In genomic region chr5:91074450-91074950, GRCm38 (mm10) we compare ENCODE assay signal across 9 mouse cellular contexts. TPM values are rescaled to one million over a fixed set of nuclear protein-coding genes. Genes with fewer than 3 reads are reported as not detected.
DNase-seq lines count a peak whose midpoint lies in the region; ATAC-seq and TF ChIP-seq lines count a peak whose summit lies in the region.
"Had no signal": no experiment of that assay in that cellular context is flagged by ENCODE, and none has a peak within 500 bp of the region (broad histone marks: within the 10 kb centered on the region; RNA-seq: fewer than 3 reads in every experiment).

Ereg (plus strand) TSS chr5:91074622.

- DNase-seq in right cerebral cortex, postnatal 4 days = peak; percentile 7
- DNase-seq in right cerebral cortex, postnatal 14 days = no peak
- DNase-seq in embryonic facial prominence, embryonic 14.5 days (ENCODE audit: low spot score) = peak; percentile 59
- peak; percentile 58 for DNase-seq in midbrain, embryonic 10.5 days (ENCODE audit: low spot score)
- no peak for DNase-seq in adrenal gland, adult (ENCODE audit: inconsistent age in 2 of 2, low spot score in 1 of 2)
- DNase-seq in thymus, adult 2 months = no peak

- WGBS in embryonic facial prominence, embryonic 14.5 days = 1% methylated on average over 22 of the region's 25 CpGs
- 1% methylated on average over 25 of the region's 25 CpGs for WGBS in hindbrain, embryonic 16.5 days
- whole genome bisulfite sequencing in midbrain, embryonic 10.5 days = under 1% methylated on average over 25 of the region's 25 CpGs
- WGBS in thymus, adult 2 months = 7% methylated on average over 25 of the region's 25 CpGs

- H3K4me1 ChIP-seq in embryonic facial prominence, embryonic 14.5 days (ENCODE audit: control insufficient read depth, insufficient read depth, low read length) = peaks cover 4% of the 10 kb centered on the region
- H3K4me1 ChIP-seq in hindbrain, embryonic 16.5 days (ENCODE audit: control insufficient read depth, insufficient read depth, low read depth, low read length) = peaks cover 4% of the 10 kb centered on the region; the same call in 1 of the 2 replicates
- peaks cover 8% of the 10 kb centered on the region for H3K4me1 ChIP-seq in midbrain, embryonic 10.5 days
- H3K4me1 ChIP-seq in thymus, adult 2 months (replicated peaks; ENCODE audit: control insufficient read depth, insufficient read depth, low read length) = no peaks in the 10 kb centered on the region

- no peaks in the 10 kb centered on the region for H3K9me3 ChIP-seq in embryonic facial prominence, embryonic 14.5 days (ENCODE audit: control insufficient read depth, low read length)
- no peaks in the 10 kb centered on the region for H3K9me3 ChIP-seq in hindbrain, embryonic 16.5 days (ENCODE audit: control insufficient read depth, low read length)
- no peaks in the 10 kb centered on the region for H3K9me3 ChIP-seq in midbrain, embryonic 10.5 days (replicated peaks)

- H3K9ac ChIP-seq in embryonic facial prominence, embryonic 14.5 days (ENCODE audit: low read depth, low read length) = peak within 1 kb of the TSS; percentile 51
- peak within 1 kb of the TSS; percentile 57 for H3K9ac ChIP-seq in hindbrain, embryonic 16.5 days (ENCODE audit: low read depth, low read length)

- peak within 1 kb of the TSS; percentile 33 for H3K4me3 ChIP-seq in embryonic facial prominence, embryonic 14.5 days (ENCODE audit: low read depth, low read length)
- peak within 1 kb of the TSS; percentile 36 for H3K4me3 ChIP-seq in hindbrain, embryonic 16.5 days (ENCODE audit: low read length)
- peak within 1 kb of the TSS; percentile 55 for H3K4me3 ChIP-seq in midbrain, embryonic 10.5 days
- no peak within 1 kb of the TSS for H3K4me3 ChIP-seq in thymus, adult 2 months (ENCODE audit: control insufficient read depth, insufficient read depth, low read length)

- TF ChIP-seq CTCF in thymus, adult 2 months (IDR thresholded peaks at IDR 0.05; ENCODE audit: borderline replicate concordance, control insufficient read depth, extremely low read depth, insufficient read depth, low read length, poor library complexity) = no peak

- H3K27me3 ChIP-seq in embryonic facial prominence, embryonic 14.5 days (replicated peaks; ENCODE audit: control insufficient read depth, insufficient read depth, low read length) = peaks cover 23% of the 10 kb centered on the region
- peaks cover 6% of the 10 kb centered on the region for H3K27me3 ChIP-seq in hindbrain, embryonic 16.5 days (replicated peaks; ENCODE audit: control insufficient read depth, insufficient read depth, low read length)
- peaks cover 33% of the 10 kb centered on the region for H3K27me3 ChIP-seq in midbrain, embryonic 10.5 days (ENCODE audit: low read depth, poor library complexity, severe bottlenecking)
- no peaks in the 10 kb centered on the region; the same call in 1 of the 2 replicates for H3K27me3 ChIP-seq in thymus, adult 2 months (ENCODE audit: control insufficient read depth, insufficient read depth, low read length)

- H3K36me3 ChIP-seq in embryonic facial prominence, embryonic 14.5 days (ENCODE audit: control insufficient read depth, insufficient read depth, low read length) = no peaks in the 10 kb centered on the region
- H3K36me3 ChIP-seq in hindbrain, embryonic 16.5 days (ENCODE audit: control insufficient read depth, insufficient read depth, low read length) = no peaks in the 10 kb centered on the region
- H3K36me3 ChIP-seq in midbrain, embryonic 10.5 days = no peaks in the 10 kb centered on the region
- H3K36me3 ChIP-seq in thymus, adult 2 months (ENCODE audit: control insufficient read depth, insufficient read depth, low read length) = no peaks in the 10 kb centered on the region

- TF ChIP-seq POLR2A in thymus, adult 2 months (IDR thresholded peaks at IDR 0.05; ENCODE audit: control insufficient read depth, extremely low read depth, insufficient read depth, low read length, poor library complexity) = no peak

- peak; percentile 41; the same call in 1 of the 2 replicates for ATAC-seq in embryonic facial prominence, embryonic 14.5 days (ENCODE audit: low read depth)
- peak; percentile 63; the same call in 1 of the 2 replicates for ATAC-seq in hindbrain, embryonic 16.5 days
- ATAC-seq in erythroid progenitor cell, adult 5-6 weeks (replicated peaks; ENCODE audit: low FRiP score, poor library complexity, severe bottlenecking) = no peak

- H3K27ac ChIP-seq in embryonic facial prominence, embryonic 14.5 days (replicated peaks; ENCODE audit: low read depth, low read length) = no peak within 1 kb of the TSS
- no peak within 1 kb of the TSS for H3K27ac ChIP-seq in hindbrain, embryonic 16.5 days (ENCODE audit: low read depth, low read length)
- H3K27ac ChIP-seq in midbrain, embryonic 10.5 days (replicated peaks) = peak within 1 kb of the TSS; percentile 33; the same call in 1 of the 2 replicates
- no peak within 1 kb of the TSS for H3K27ac ChIP-seq in thymus, adult 2 months (ENCODE audit: control insufficient read depth, insufficient read depth, low read length)

- peak within 1 kb of the TSS; percentile 57 for H3K4me2 ChIP-seq in embryonic facial prominence, embryonic 14.5 days (ENCODE audit: low read depth, low read length)
- peak within 1 kb of the TSS; percentile 65 for H3K4me2 ChIP-seq in hindbrain, embryonic 16.5 days (ENCODE audit: low read length)

RNA-seq across cellular contexts. Expression of gene Ereg, which starts in this region (rescaled TPM):
- 0.06 and 0.07 TPM in 2 replicates for polyA plus RNA-seq in embryonic facial prominence, embryonic 14.5 days (2014; fragmentation: Nextera tagmentation; extraction: Ambion mirVana)
- not detected in 2 replicates for polyA plus RNA-seq in hindbrain, embryonic 16.5 days (2015; fragmentation: Nextera tagmentation; extraction: Ambion mirVana)
- polyA plus RNA-seq in midbrain, embryonic 10.5 days (2016; fragmentation: Nextera tagmentation; extraction: Ambion mirVana) = not detected in 2 replicates
- total RNA-seq in erythroid progenitor cell, adult 5-6 weeks (2015; ENCODE audit: low replicate concordance) = not detected in 2 replicates
- not detected in 2 replicates for total RNA-seq in erythroid progenitor cell, adult 5-6 weeks (2017; ENCODE audit: low replicate concordance)
- 0.01 and 0.03 TPM in 2 replicates for polyA plus RNA-seq in thymus, adult 2 months (2012; rRNA removed)
- polyA plus RNA-seq: cortical plate, adult 2 months had no signal

Comparison
In these comparisons a context has a peak if more than half of its experiments do, and no peak if none do; other contexts are left out.
1. Peak in DNase-seq, ATAC-seq, H3K4me3 ChIP-seq, H3K9ac ChIP-seq and H3K4me2 ChIP-seq in embryonic facial prominence, embryonic 14.5 days; RNA of the gene not detected or under 1 TPM.
2. Peak in ATAC-seq, H3K4me3 ChIP-seq, H3K9ac ChIP-seq and H3K4me2 ChIP-seq in hindbrain, embryonic 16.5 days; RNA of the gene not detected or under 1 TPM.
3. Peak in DNase-seq, H3K4me3 ChIP-seq and H3K27ac ChIP-seq in midbrain, embryonic 10.5 days; RNA of the gene not detected or under 1 TPM.